Mouse (Mus musculus) natural killer cell, adult 2 months (primary cell): ENCODE data around the gene Galnt15.

Experiments
- DNase-seq, 2 experiments: peaks; one replicate each; pipeline ENCODE4 v3.0.0; 2022; ENCODE audit warnings: low spot score in 2 of 2

Galnt15 gene

GRCm38 (mm10) chr14:32028681-32029091 is at the start of gene Galnt15:
Gene Galnt15, plus strand, starts transcription at chr14:32028989.
- no peak for DNase-seq

GRCm38 (mm10) chr14:31994021-31994420 is 34.8 kb upstream of the Galnt15 start:
- no peak for DNase-seq

- no peak for DNase-seq
Measured at GRCm38 (mm10) chr14:32000941-32001340, 27.8 kb upstream of the Galnt15 start.

- DNase-seq = no peak
Measured at GRCm38 (mm10) chr14:32002502-32003338, 26.1 kb upstream of the Galnt15 start.

GRCm38 (mm10) chr14:32003904-32004596 is 24.7 kb upstream of the Galnt15 start:
- DNase-seq = no peak

GRCm38 (mm10) chr14:32005673-32006261 is 23.0 kb upstream of the Galnt15 start:
- DNase-seq = peak; percentile 26 to 38

GRCm38 (mm10) chr14:32007654-32008335 is 21.0 kb upstream of the Galnt15 start:
- no peak for DNase-seq

- DNase-seq = no peak
Measured at GRCm38 (mm10) chr14:32009715-32010114, 19.1 kb upstream of the Galnt15 start.

GRCm38 (mm10) chr14:32011547-32012304 is 17.1 kb upstream of the Galnt15 start:
- DNase-seq = peak in 1 of 2 experiments; percentile 5

- DNase-seq = no peak
Measured at GRCm38 (mm10) chr14:32015131-32015770, 13.5 kb upstream of the Galnt15 start.

- DNase-seq = no peak
Measured at GRCm38 (mm10) chr14:32016466-32016865, 12.3 kb upstream of the Galnt15 start.

- DNase-seq = no peak
Measured at GRCm38 (mm10) chr14:32016921-32017320, 11.9 kb upstream of the Galnt15 start.

GRCm38 (mm10) chr14:32017448-32017847 is 11.3 kb upstream of the Galnt15 start:
- DNase-seq = no peak

- no peak for DNase-seq
Measured at GRCm38 (mm10) chr14:32019091-32019490, 9.7 kb upstream of the Galnt15 start.

GRCm38 (mm10) chr14:32021967-32022366 is 6.8 kb upstream of the Galnt15 start:
- no peak for DNase-seq

GRCm38 (mm10) chr14:32022450-32022849 is 6.3 kb upstream of the Galnt15 start:
- peak; percentile 14 to 29 for DNase-seq

- DNase-seq = no peak
Measured at GRCm38 (mm10) chr14:32023891-32024290, 4.9 kb upstream of the Galnt15 start.

- no peak for DNase-seq
Measured at GRCm38 (mm10) chr14:32027218-32027617, 1.6 kb upstream of the Galnt15 start.

GRCm38 (mm10) chr14:32029411-32029992 is 713 bp downstream of the Galnt15 start:
- no peak for DNase-seq

- DNase-seq = no peak
Measured at GRCm38 (mm10) chr14:32030073-32030472, 1.3 kb downstream of the Galnt15 start.
